Mouse (Mus musculus): Measurements from ENCODE around the gene Izumo4. TPM values are rescaled to one million over a fixed set of nuclear protein-coding genes. Genes with fewer than 3 reads are reported as not detected.

Gene Izumo4
- 24.5 and 26.3 TPM in 2 replicates for polyA plus RNA-seq (2015; fragmentation: Nextera tagmentation; extraction: Ambion mirVana)

DNA sequence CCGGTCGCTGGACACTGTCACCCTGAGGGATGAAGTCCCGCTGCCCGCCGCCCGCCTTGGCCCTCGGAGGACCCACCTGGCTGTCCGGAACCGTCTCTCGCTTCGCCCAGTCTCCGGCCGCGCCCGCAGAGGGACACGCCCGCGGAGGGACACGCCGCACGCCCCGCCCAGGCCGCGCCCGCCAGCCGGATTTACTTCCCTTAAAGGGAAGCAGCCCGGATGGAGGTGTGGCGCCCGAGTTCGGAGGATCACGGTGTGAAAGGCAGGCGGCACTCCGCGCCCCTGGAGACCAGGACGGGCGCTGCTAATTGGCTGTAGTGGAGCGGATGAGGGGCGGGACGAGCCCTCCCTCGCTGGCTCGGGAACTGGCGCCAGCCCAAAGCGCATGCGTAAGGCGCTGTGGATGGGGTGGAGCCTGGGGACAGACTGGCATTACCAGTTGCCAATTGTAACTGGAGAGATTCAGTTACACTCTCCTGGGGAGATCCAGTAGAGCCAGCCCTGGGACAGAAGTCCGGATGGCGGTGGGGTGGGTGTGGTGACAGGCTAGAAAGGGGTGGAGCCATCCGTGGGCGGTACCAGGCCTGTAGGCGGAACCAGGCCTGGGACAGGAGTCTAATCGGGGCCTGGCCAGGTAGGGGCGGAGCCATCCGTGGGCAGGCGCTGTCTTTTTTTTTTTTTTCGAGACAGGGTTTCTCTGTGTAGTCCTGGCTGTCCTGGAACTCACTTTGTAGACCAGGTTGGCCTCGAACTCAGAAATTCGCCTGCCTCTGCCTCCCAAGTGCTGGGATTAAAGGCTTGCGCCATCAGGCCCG lies at the start of gene Izumo4, which contains the start of gene Mob3a:
TSS of gene Izumo4 (plus strand) at position 464 of the 815 bp plus-strand sequence.
TSS of gene Mob3a (minus strand) at position 257 of the 815 bp plus-strand sequence.
- Histone ChIP-seq H3K9me3 (replicated peaks) (no peaks in the 10 kb centered on the region), H3K4me3 (peak within 1 kb of the TSS; percentile 74), H3K27me3 (no peaks in the 10 kb centered on the region), H3K4me1 (peaks cover 49% of the 10 kb centered on the region), H3K4me2 (peak within 1 kb of the TSS; percentile 75), H3K36me3 (ENCODE audit: poor library complexity, severe bottlenecking) (peaks cover 25% of the 10 kb centered on the region), H3K9ac (peak within 1 kb of the TSS; percentile 83), H3K27ac (peak within 1 kb of the TSS; percentile 88)
- WGBS: under 1% methylated on average over 57 of the region's 59 CpGs
- peak; percentile 97 for ATAC-seq

DNA sequence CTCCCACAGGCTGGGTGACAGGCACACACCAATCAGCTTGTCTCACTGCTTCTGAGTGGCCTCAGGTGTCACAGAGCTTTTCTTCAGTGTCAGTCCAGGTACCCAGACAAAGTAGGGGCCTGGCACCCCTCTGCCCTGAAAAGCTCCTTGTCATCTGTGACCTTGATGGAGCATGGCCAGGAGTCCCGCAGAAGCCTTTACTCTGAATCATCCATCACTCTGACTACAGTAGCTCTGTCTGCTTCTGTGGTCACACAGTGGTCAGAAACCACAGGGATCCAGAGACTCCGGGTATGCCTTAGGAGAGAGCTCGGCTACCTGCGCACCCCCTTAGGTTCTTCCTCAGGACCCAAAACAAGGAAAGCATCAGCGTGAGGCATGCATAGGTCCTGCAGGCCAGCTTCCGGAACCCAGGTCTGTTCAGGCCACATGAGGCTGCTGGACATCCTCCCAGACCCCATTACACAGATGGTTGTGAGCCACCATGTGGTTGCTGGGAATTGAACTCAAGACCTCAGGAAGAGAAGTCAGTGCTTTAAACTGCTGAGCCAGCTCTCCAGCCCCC lies 48.7 kb upstream of the Izumo4 start:
- H3K9me3 ChIP-seq (replicated peaks): no peaks in the 10 kb centered on the region
- H3K36me3 ChIP-seq (ENCODE audit: poor library complexity, severe bottlenecking): peaks cover 11% of the 10 kb centered on the region
- H3K9ac ChIP-seq: no peak overlapping the region
- peaks cover 24% of the 10 kb centered on the region for H3K4me1 ChIP-seq
- H3K27ac ChIP-seq: no peak overlapping the region
- ATAC-seq: no peak
- H3K4me2 ChIP-seq: no peak overlapping the region
- H3K27me3 ChIP-seq: no peaks in the 10 kb centered on the region
- 91% methylated on average over 6 of the region's 6 CpGs for WGBS
- H3K4me3 ChIP-seq: no peak overlapping the region

DNA sequence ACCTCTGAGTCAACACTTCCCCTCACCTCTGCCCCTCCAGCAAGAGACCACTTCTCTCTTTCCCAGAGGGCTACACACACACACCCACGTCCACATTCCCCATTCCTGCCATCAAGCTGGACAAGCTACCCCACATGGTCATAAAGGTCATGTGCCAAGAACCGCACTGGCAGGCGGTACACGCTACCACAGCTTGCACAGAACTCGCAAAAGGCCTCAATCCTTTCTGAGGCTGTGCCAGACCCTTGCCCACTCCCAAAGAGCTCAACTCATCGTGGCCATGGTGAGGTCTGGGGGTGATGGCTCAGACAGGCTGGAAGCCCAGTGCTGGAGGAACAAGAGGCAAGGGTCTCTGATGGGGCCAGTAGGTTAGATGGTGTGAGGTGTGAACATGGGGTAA lies 47.1 kb upstream of the Izumo4 start:
- H3K4me1 ChIP-seq: peaks cover 29% of the 10 kb centered on the region
- no peaks in the 10 kb centered on the region for H3K9me3 ChIP-seq (replicated peaks)
- no peaks in the 10 kb centered on the region for H3K27me3 ChIP-seq
- peak overlapping the region; percentile 92; the same call in 1 of the 2 replicates for H3K9ac ChIP-seq
- H3K27ac ChIP-seq: no peak overlapping the region; the same call in 1 of the 2 replicates
- H3K36me3 ChIP-seq (ENCODE audit: poor library complexity, severe bottlenecking): peaks cover 4% of the 10 kb centered on the region; the same call in 1 of the 2 replicates
- no peak for ATAC-seq
- peak overlapping the region; percentile 82; the same call in 1 of the 2 replicates for H3K4me3 ChIP-seq
- WGBS: 89% methylated on average over 6 of the region's 6 CpGs
- H3K4me2 ChIP-seq: peak overlapping the region; percentile 89

GRCm38 (mm10) chr10:80655406-80656129 lies 46.4 kb upstream of the Izumo4 start:
- Histone ChIP-seq H3K27ac (peak overlapping the region; percentile 70), H3K4me3 (peak overlapping the region; percentile 82), H3K4me1 (peaks cover 29% of the 10 kb centered on the region), H3K4me2 (peak overlapping the region; percentile 89), H3K36me3 (ENCODE audit: poor library complexity, severe bottlenecking) (peaks cover 4% of the 10 kb centered on the region; the same call in 1 of the 2 replicates), H3K9me3 (replicated peaks) (no peaks in the 10 kb centered on the region), H3K27me3 (no peaks in the 10 kb centered on the region), H3K9ac (peak overlapping the region; percentile 92)
- ATAC-seq: peak; percentile 67
- 5% methylated on average over 12 of the region's 12 CpGs for WGBS

DNA sequence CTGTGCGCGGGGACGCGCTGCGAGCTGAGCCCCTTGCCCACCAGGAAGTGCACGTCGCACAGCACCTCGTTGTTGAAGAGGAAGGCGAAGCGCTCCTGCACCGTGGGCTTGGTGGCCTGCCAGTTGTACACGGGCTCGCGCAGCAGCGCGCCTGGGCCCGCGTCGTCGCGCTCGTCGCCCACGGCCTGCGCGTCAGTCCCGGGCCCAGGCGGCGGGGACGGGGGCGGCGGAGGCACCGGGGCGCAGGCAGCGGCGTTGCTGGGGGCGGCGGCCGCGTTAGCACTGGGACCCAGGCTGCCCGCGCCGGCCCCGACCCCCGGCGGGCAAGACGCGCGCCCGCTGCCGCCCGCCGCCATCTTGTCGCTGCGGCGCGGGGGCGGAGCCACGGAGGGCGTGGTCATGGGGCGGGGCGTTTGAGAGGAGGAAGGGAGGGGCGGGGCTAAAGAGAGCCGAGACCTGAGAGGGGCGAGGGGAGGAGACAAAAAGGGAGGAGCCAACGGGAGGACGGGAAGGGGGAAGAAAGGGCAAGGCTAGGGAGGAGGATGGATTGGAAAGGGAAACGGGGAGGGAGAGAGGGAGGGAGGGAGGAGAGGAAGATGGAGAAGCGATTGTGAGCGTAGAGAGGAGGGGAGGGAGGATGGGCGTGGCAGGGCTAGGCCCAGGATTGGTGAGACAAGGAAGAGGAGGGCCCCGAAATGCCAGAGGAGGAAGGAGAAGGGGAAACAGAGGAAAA lies 45.7 kb upstream of the Izumo4 start:
- WGBS: under 1% methylated on average over 44 of the region's 72 CpGs
- no peaks in the 10 kb centered on the region for H3K9me3 ChIP-seq (replicated peaks)
- H3K4me2 ChIP-seq: peak overlapping the region; percentile 89
- H3K4me1 ChIP-seq: peaks cover 29% of the 10 kb centered on the region
- ATAC-seq: peak; percentile 85
- no peaks in the 10 kb centered on the region for H3K27me3 ChIP-seq
- H3K36me3 ChIP-seq (ENCODE audit: poor library complexity, severe bottlenecking): peaks cover 4% of the 10 kb centered on the region; the same call in 1 of the 2 replicates
- peak overlapping the region; percentile 82 for H3K4me3 ChIP-seq
- peak overlapping the region; percentile 89 for H3K27ac ChIP-seq
- H3K9ac ChIP-seq: peak overlapping the region; percentile 92

DNA sequence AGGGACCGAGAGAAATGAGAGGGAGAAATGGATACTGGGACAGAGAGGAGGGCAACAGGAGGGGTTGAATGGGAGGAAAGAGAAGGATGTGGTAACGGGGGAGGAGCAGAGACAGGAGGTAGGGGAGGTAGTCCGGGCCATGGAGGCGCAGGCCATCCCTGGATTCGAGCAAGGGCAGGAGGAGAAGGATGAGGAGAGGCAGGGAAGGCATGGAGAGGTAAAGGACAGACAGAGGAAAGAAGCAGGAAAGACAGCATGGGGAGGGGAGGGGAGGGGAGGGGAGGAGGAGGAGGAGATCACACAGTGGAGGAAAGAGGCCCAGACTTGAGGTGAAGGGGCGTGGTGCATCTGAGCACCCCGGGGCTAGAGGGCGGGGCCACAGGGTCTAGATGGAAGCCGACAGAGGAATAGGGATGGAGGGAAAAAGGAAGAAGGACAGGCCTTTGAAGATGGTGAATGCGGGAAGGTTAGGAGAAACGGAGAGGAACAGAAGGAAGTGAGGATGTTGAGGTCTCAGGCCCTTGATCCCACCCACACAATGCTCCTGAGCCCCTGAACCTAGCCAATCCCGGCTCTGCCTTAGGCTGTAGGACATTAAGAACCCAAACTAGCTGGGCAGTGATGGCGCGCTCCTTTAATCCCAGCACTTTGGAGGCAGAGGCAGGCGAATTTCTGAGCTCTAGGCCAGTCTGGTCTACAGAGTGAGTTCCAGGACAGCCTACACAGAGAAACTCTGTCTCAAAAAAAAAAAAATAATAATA lies 44.9 kb upstream of the Izumo4 start, which contains the start of gene Btbd2:
TSS of gene Btbd2 (minus strand) at position 209 of the 761 bp plus-strand sequence.
- Histone ChIP-seq H3K36me3 (ENCODE audit: poor library complexity, severe bottlenecking) (peaks cover 3% of the 10 kb centered on the region; the same call in 1 of the 2 replicates), H3K9ac (peak within 1 kb of the TSS; percentile 92), H3K9me3 (replicated peaks) (no peaks in the 10 kb centered on the region), H3K4me3 (peak within 1 kb of the TSS; percentile 82), H3K4me2 (peak within 1 kb of the TSS; percentile 89), H3K4me1 (peaks cover 29% of the 10 kb centered on the region), H3K27me3 (no peaks in the 10 kb centered on the region), H3K27ac (peak within 1 kb of the TSS; percentile 89)
- ATAC-seq: no peak; the same call in 1 of the 2 replicates
- 23% methylated on average over 15 of the region's 15 CpGs for WGBS

- Histone ChIP-seq H3K4me1 (peaks cover 33% of the 10 kb centered on the region), H3K36me3 (ENCODE audit: poor library complexity, severe bottlenecking) (no peaks in the 10 kb centered on the region), H3K9ac (no peak overlapping the region), H3K27me3 (no peaks in the 10 kb centered on the region), H3K4me2 (no peak overlapping the region), H3K9me3 (replicated peaks) (no peaks in the 10 kb centered on the region), H3K4me3 (no peak overlapping the region), H3K27ac (no peak overlapping the region)
- WGBS: 88% methylated on average over 14 of the region's 14 CpGs
- ATAC-seq: no peak
Observed at GRCm38 (mm10) chr10:80658194-80658840, 43.7 kb upstream of the Izumo4 start.

GRCm38 (mm10) chr10:80658841-80659202 lies 43.2 kb upstream of the Izumo4 start:
- ATAC-seq: no peak
- no peaks in the 10 kb centered on the region for H3K36me3 ChIP-seq (ENCODE audit: poor library complexity, severe bottlenecking)
- H3K27me3 ChIP-seq: no peaks in the 10 kb centered on the region
- no peaks in the 10 kb centered on the region for H3K9me3 ChIP-seq (replicated peaks)
- H3K9ac ChIP-seq: no peak overlapping the region
- no peak overlapping the region for H3K4me2 ChIP-seq
- peak overlapping the region; percentile 51; the same call in 1 of the 2 replicates for H3K27ac ChIP-seq
- no peak overlapping the region for H3K4me3 ChIP-seq
- peaks cover 36% of the 10 kb centered on the region for H3K4me1 ChIP-seq
- WGBS: 74% methylated on average over 4 of the region's 4 CpGs

DNA sequence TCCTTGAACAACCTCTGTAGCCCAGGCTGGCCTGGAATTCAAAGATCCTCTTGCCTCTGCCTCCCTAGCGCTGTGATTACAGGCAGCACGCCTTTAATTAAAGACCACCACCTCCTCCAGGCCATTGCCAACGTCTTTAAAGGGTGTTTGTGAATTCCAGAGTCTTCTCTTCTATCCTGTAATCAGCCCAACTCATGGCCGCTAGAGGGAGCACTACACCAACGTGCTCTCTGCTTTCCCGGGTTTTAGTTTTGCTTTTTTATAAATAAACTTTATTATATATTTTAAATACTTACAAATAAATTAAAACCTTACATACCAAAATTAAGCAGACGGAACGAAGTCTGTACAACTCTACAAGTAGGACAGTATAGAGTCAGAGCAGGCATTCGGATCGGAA lies 42.8 kb upstream of the Izumo4 start:
- Histone ChIP-seq H3K27me3 (no peaks in the 10 kb centered on the region), H3K4me1 (peaks cover 34% of the 10 kb centered on the region), H3K36me3 (ENCODE audit: poor library complexity, severe bottlenecking) (no peaks in the 10 kb centered on the region), H3K9me3 (replicated peaks) (no peaks in the 10 kb centered on the region), H3K27ac (peak overlapping the region; percentile 51; the same call in 1 of the 2 replicates), H3K4me2 (peak overlapping the region; percentile 39; the same call in 1 of the 2 replicates), H3K4me3 (peak overlapping the region; percentile 23), H3K9ac (no peak overlapping the region)
- 9% methylated on average over 10 of the region's 10 CpGs for WGBS
- no peak for ATAC-seq

GRCm38 (mm10) chr10:80661149-80661548 lies 40.8 kb upstream of the Izumo4 start:
- Histone ChIP-seq H3K27me3 (no peaks in the 10 kb centered on the region), H3K9me3 (replicated peaks) (no peaks in the 10 kb centered on the region), H3K36me3 (ENCODE audit: poor library complexity, severe bottlenecking) (peaks cover 11% of the 10 kb centered on the region), H3K4me2 (no peak overlapping the region), H3K4me1 (peaks cover 28% of the 10 kb centered on the region), H3K9ac (no peak overlapping the region), H3K27ac (no peak overlapping the region), H3K4me3 (no peak overlapping the region)
- WGBS: 37% methylated on average over 5 of the region's 5 CpGs
- no peak for ATAC-seq
